Mouse (Mus musculus): ENCODE results near the gene Babam2. TPM values are rescaled to one million over a fixed set of nuclear protein-coding genes. Genes with fewer than 3 reads are reported as not detected.

Gene Babam2
- total RNA-seq, 2 experiments from 2014 or later, result 81.6 to 148 TPM

- no peak for DNase-seq (ENCODE audit: low spot score in 2 of 2)
Observed at GRCm38 (mm10) chr5:31713280-31713711, 15.8 kb downstream of the Babam2 start.

- peak in 1 of 2 experiments; percentile 8 for DNase-seq (ENCODE audit: low spot score in 2 of 2)
Observed at GRCm38 (mm10) chr5:31713841-31714264, 16.4 kb downstream of the Babam2 start.

- peak in 1 of 2 experiments; percentile 37 for DNase-seq (ENCODE audit: low spot score in 2 of 2)
Observed at GRCm38 (mm10) chr5:31715486-31716150, 18.1 kb downstream of the Babam2 start.

GRCm38 (mm10) chr5:31724519-31724918 lies 27.0 kb downstream of the Babam2 start:
- peak in 1 of 2 experiments; percentile 35 for DNase-seq (ENCODE audit: low spot score in 2 of 2)

- no peak for DNase-seq (ENCODE audit: low spot score in 2 of 2)
Observed at GRCm38 (mm10) chr5:31725885-31726284, 28.4 kb downstream of the Babam2 start.

GRCm38 (mm10) chr5:31727456-31727855 lies 30.0 kb downstream of the Babam2 start:
- no peak for DNase-seq (ENCODE audit: low spot score in 2 of 2)

GRCm38 (mm10) chr5:31732644-31733338 lies 35.3 kb downstream of the Babam2 start:
- DNase-seq (ENCODE audit: low spot score in 2 of 2), result no peak

GRCm38 (mm10) chr5:31741931-31742330 lies 44.4 kb downstream of the Babam2 start:
- no peak for DNase-seq (ENCODE audit: low spot score in 2 of 2)

GRCm38 (mm10) chr5:31742521-31743031 lies 45.1 kb downstream of the Babam2 start:
- DNase-seq (ENCODE audit: low spot score in 2 of 2), result no peak

- no peak for DNase-seq (ENCODE audit: low spot score in 2 of 2)
Observed at GRCm38 (mm10) chr5:31749401-31749800, 51.9 kb downstream of the Babam2 start.

GRCm38 (mm10) chr5:31750231-31750925 lies 52.9 kb downstream of the Babam2 start:
- no peak for DNase-seq (ENCODE audit: low spot score in 2 of 2)

- no peak for DNase-seq (ENCODE audit: low spot score in 2 of 2)
Observed at GRCm38 (mm10) chr5:31750955-31751354, 53.5 kb downstream of the Babam2 start.

- DNase-seq (ENCODE audit: low spot score in 2 of 2), result peak in 1 of 2 experiments; percentile 1
Observed at GRCm38 (mm10) chr5:31754634-31755033, 57.1 kb downstream of the Babam2 start.

GRCm38 (mm10) chr5:31755255-31755654 lies 57.8 kb downstream of the Babam2 start:
- DNase-seq (ENCODE audit: low spot score in 2 of 2), result no peak

- no peak for DNase-seq (ENCODE audit: low spot score in 2 of 2)
Observed at GRCm38 (mm10) chr5:31758310-31759091, 61.0 kb downstream of the Babam2 start.

GRCm38 (mm10) chr5:31761836-31762235 lies 64.4 kb downstream of the Babam2 start:
- no peak for DNase-seq (ENCODE audit: low spot score in 2 of 2)

GRCm38 (mm10) chr5:31762773-31763172 lies 65.3 kb downstream of the Babam2 start:
- no peak for DNase-seq (ENCODE audit: low spot score in 2 of 2)

GRCm38 (mm10) chr5:31765824-31766223 lies 68.3 kb downstream of the Babam2 start:
- DNase-seq (ENCODE audit: low spot score in 2 of 2), result no peak

- DNase-seq (ENCODE audit: low spot score in 2 of 2), result no peak
Observed at GRCm38 (mm10) chr5:31766841-31767542, 69.5 kb downstream of the Babam2 start.

- DNase-seq (ENCODE audit: low spot score in 2 of 2), result no peak
Observed at GRCm38 (mm10) chr5:31771486-31771885, 74.0 kb downstream of the Babam2 start.

Measured in adrenal gland, adult 18-20 months (tissue).